In genomic region chr11:58918759-58919158, GRCm38 (mm10) we compare ENCODE assay signal across 37 mouse cellular contexts. TPM values are rescaled to one million over a fixed set of nuclear protein-coding genes. Genes with fewer than 3 reads are reported as not detected.
DNase-seq lines count a peak whose midpoint lies in the region; ATAC-seq lines count a peak whose summit lies in the region.
"Had no signal": no experiment of that assay in that cellular context is flagged by ENCODE, and none has a peak within 500 bp of the region (broad histone marks: within the 10 kb centered on the region; RNA-seq: fewer than 3 reads in every experiment).

No protein-coding gene starts in this region.

- H3K9ac ChIP-seq in liver, embryonic 13.5 days, result peak overlapping the region; percentile 86
- H3K9ac ChIP-seq: embryonic facial prominence, embryonic 12.5 days; forebrain, embryonic 13.5 days; heart, embryonic 12.5 days; hindbrain, embryonic 13.5 days; limb, embryonic 15.5 days; midbrain, embryonic 13.5 days; stomach, embryonic 15.5 days had no signal

- H3K36me3 ChIP-seq in liver, embryonic 13.5 days, result peaks cover 37% of the 10 kb centered on the region
- H3K36me3 ChIP-seq: embryonic facial prominence, embryonic 12.5 days; heart, embryonic 12.5 days; hindbrain, embryonic 13.5 days; limb, embryonic 10.5 days; limb, embryonic 15.5 days; midbrain, embryonic 13.5 days; stomach, embryonic 15.5 days had no signal

- 40% methylated on average over 5 of the region's 5 CpGs for WGBS in liver, embryonic 13.5 days (ENCODE audit: insufficient replicate concordance)

- H3K27me3 ChIP-seq in liver, embryonic 13.5 days, result no peaks in the 10 kb centered on the region; the same call in 1 of the 2 replicates
- H3K27me3 ChIP-seq: embryonic facial prominence, embryonic 12.5 days; hindbrain, embryonic 13.5 days; limb, embryonic 15.5 days; midbrain, embryonic 13.5 days; stomach, embryonic 15.5 days had no signal

- H3K4me1 ChIP-seq in liver, embryonic 13.5 days (replicated peaks), result peaks cover 77% of the 10 kb centered on the region
- H3K4me1 ChIP-seq: embryonic facial prominence, embryonic 12.5 days had no signal

- DNase-seq in spleen, postnatal 10 days (ENCODE audit: low spot score in 2 of 2), result peak; percentile 36 to 51
- no peak for DNase-seq in spleen, postnatal 36 days (ENCODE audit: low spot score in 2 of 2)
- DNase-seq in liver, embryonic 13.5 days, result no peak
- no peak for DNase-seq in kidney, adult 11 months
- DNase-seq in B cell, adult 2 months, result no peak
- DNase-seq in cerebellum, adult 11-12 months, result no peak
- DNase-seq: adrenal gland, adult 2 months; cerebellum, adult 9-10 months; cerebellum, postnatal 36 days; embryo, embryonic 11 days; gastrocnemius, postnatal 25 days; heart, adult 11 months; heart, postnatal 4 days; kidney, adult 9 months; kidney, postnatal 10 days; layer of hippocampus, adult 9-11 months; lung, postnatal 4 days; thymus, adult 18-20 months; thymus, postnatal 25 days had no signal

- no peaks in the 10 kb centered on the region for H3K9me3 ChIP-seq in liver, embryonic 13.5 days (replicated peaks)
- H3K9me3 ChIP-seq: embryonic facial prominence, embryonic 12.5 days; forebrain, embryonic 13.5 days; heart, embryonic 12.5 days; hindbrain, embryonic 13.5 days; limb, embryonic 10.5 days; limb, embryonic 15.5 days; megakaryocyte, embryonic 14.5 days; midbrain, embryonic 13.5 days; stomach, embryonic 15.5 days had no signal

- peak overlapping the region; percentile 72 for H3K4me3 ChIP-seq in liver, embryonic 13.5 days (replicated peaks)
- H3K4me3 ChIP-seq: embryonic facial prominence, embryonic 12.5 days; forebrain, embryonic 13.5 days; heart, embryonic 12.5 days; hindbrain, embryonic 13.5 days; limb, embryonic 10.5 days; limb, embryonic 15.5 days; megakaryocyte, embryonic 14.5 days; midbrain, embryonic 13.5 days; stomach, embryonic 15.5 days had no signal

- peak overlapping the region; percentile 99 for H3K27ac ChIP-seq in liver, embryonic 13.5 days
- H3K27ac ChIP-seq: embryonic facial prominence, embryonic 12.5 days; forebrain, embryonic 13.5 days; hindbrain, embryonic 13.5 days; limb, embryonic 10.5 days; limb, embryonic 15.5 days; midbrain, embryonic 13.5 days; stomach, embryonic 15.5 days had no signal

- peak; percentile 42 for ATAC-seq in erythroid progenitor cell, adult 5-6 weeks (replicated peaks; ENCODE audit: low FRiP score, poor library complexity, severe bottlenecking)
- ATAC-seq in liver, embryonic 13.5 days (ENCODE audit: low read depth), result peak; percentile 22; the same call in 1 of the 2 replicates
- ATAC-seq: activated CD4-positive, CD25-positive, alpha-beta regulatory T cell, adult 4 months; forebrain, embryonic 13.5 days; intestine, embryonic 16.5 days; midbrain, embryonic 13.5 days had no signal

- H3K4me2 ChIP-seq in liver, embryonic 13.5 days, result peak overlapping the region; percentile 83
- H3K4me2 ChIP-seq: embryonic facial prominence, embryonic 12.5 days; forebrain, embryonic 13.5 days; heart, embryonic 12.5 days; hindbrain, embryonic 13.5 days; limb, embryonic 15.5 days; midbrain, embryonic 13.5 days; stomach, embryonic 15.5 days had no signal

RNA-seq across cellular contexts. Expression of gene Btnl10, which starts 1.1 kb away (rescaled TPM):
- total RNA-seq in erythroid progenitor cell, adult 5-6 weeks (2015; ENCODE audit: low replicate concordance), result 407 and 422 TPM in 2 replicates
- 484 and 553 TPM in 2 replicates for total RNA-seq in erythroid progenitor cell, adult 5-6 weeks (2017; ENCODE audit: low replicate concordance)
- polyA plus RNA-seq in liver, embryonic 13.5 days (2015; fragmentation: Nextera tagmentation; extraction: Ambion mirVana), result 11.2 and 12.5 TPM in 2 replicates
- total RNA-seq: CH12.LX; ES-E14; gastrocnemius, postnatal 25 days; heart, postnatal 4 days; monocyte, adult 5-6 weeks had no signal
- polyA plus RNA-seq: activated CD4-positive, CD25-positive, alpha-beta regulatory T cell, adult 4 months; adrenal gland, adult 2 months; C2C12; embryonic facial prominence, embryonic 12.5 days; forebrain, embryonic 13.5 days; hindbrain, embryonic 13.5 days; midbrain, embryonic 13.5 days; neural tube, embryonic 14.5 days; small intestine, adult 2 months had no signal

RNA-seq across cellular contexts. Expression of gene Zfp39, which starts 14.7 kb away (rescaled TPM):
- 79.2 and 83.3 TPM in 2 replicates for total RNA-seq in erythroid progenitor cell, adult 5-6 weeks (2015; ENCODE audit: low replicate concordance)
- total RNA-seq in erythroid progenitor cell, adult 5-6 weeks (2017; ENCODE audit: low replicate concordance), result 44.4 and 49.4 TPM in 2 replicates
- polyA plus RNA-seq in liver, embryonic 13.5 days (2015; fragmentation: Nextera tagmentation; extraction: Ambion mirVana), result 3.7 and 5.4 TPM in 2 replicates

RNA-seq across cellular contexts. Expression of gene Rnf187, which starts 20.0 kb away (rescaled TPM):
- total RNA-seq in erythroid progenitor cell, adult 5-6 weeks (2015; ENCODE audit: low replicate concordance), result 104 and 109 TPM in 2 replicates
- 104 and 117 TPM in 2 replicates for total RNA-seq in erythroid progenitor cell, adult 5-6 weeks (2017; ENCODE audit: low replicate concordance)
- 125 and 130 TPM in 2 replicates for polyA plus RNA-seq in liver, embryonic 13.5 days (2015; fragmentation: Nextera tagmentation; extraction: Ambion mirVana)

RNA-seq across cellular contexts. Expression of gene Hist3h2ba, which starts 30.0 kb away (rescaled TPM):
- 265 and 290 TPM in 2 replicates for total RNA-seq in erythroid progenitor cell, adult 5-6 weeks (2015; ENCODE audit: low replicate concordance)
- 136 and 409 TPM in 2 replicates for total RNA-seq in erythroid progenitor cell, adult 5-6 weeks (2017; ENCODE audit: low replicate concordance)
- polyA plus RNA-seq in liver, embryonic 13.5 days (2015; fragmentation: Nextera tagmentation; extraction: Ambion mirVana), result 5.5 and 6.3 TPM in 2 replicates
- total RNA-seq: CH12.LX had no signal

RNA-seq across cellular contexts. Expression of gene Hist3h2a, which starts 35.7 kb away (rescaled TPM):
- 186 and 192 TPM in 2 replicates for total RNA-seq in erythroid progenitor cell, adult 5-6 weeks (2015; ENCODE audit: low replicate concordance)
- total RNA-seq in erythroid progenitor cell, adult 5-6 weeks (2017; ENCODE audit: low replicate concordance), result 1,299 and 1,489 TPM in 2 replicates
- 12.3 and 13.7 TPM in 2 replicates for polyA plus RNA-seq in liver, embryonic 13.5 days (2015; fragmentation: Nextera tagmentation; extraction: Ambion mirVana)

Comparison
In these comparisons a context has a peak if more than half of its experiments do, and no peak if none do; other contexts are left out.
1. DNase-seq: peak in spleen, postnatal 10 days (2 of 2); none in spleen, postnatal 36 days (0 of 2), liver, embryonic 13.5 days (single experiment), kidney, adult 11 months (single experiment), B cell, adult 2 months (0 of 2) and cerebellum, adult 11-12 months (single experiment).